Mouse (Mus musculus) forebrain, postnatal 0 days (tissue): ENCODE measurements around the gene Dop1b. TPM values are rescaled to one million over a fixed set of nuclear protein-coding genes. Genes with fewer than 3 reads are reported as not detected.

Experiments
- ATAC-seq: fragments of 200-750 bp; cut with Nextera tagmentation; 2 replicates; pipeline ENCODE4 v1.8.0; 2017; ENCODE audit warnings: mild to moderate bottlenecking, moderate library complexity
- DNase-seq: peaks from one replicate; pipeline ENCODE4 v3.0.0-alpha.2; 2015
- H3K27ac ChIP-seq: fragments of 300-500 bp; sonication (generic); 2 replicates; pipeline ENCODE4 v1.5.1; 2014; ENCODE audit warnings: low read depth, mild to moderate bottlenecking, antibody characterized with exemption, low read length, moderate library complexity, mixed read lengths
- H3K27me3 ChIP-seq: fragments of 300-500 bp; sonication (generic); 2 replicates; pipeline ENCODE4 v1.6.1; 2014; ENCODE audit warnings: mild to moderate bottlenecking, low read length, mixed read lengths; ENCODE audit not compliant: insufficient read depth
- H3K36me3 ChIP-seq: fragments of 300-500 bp; sonication (generic); 2 replicates; pipeline ENCODE4 v1.6.1; 2014; ENCODE audit warnings: mild to moderate bottlenecking, moderate library complexity; ENCODE audit not compliant: insufficient read depth
- H3K4me1 ChIP-seq: fragments of 300-500 bp; sonication (generic); 2 replicates; pipeline ENCODE4 v1.6.1; 2014; ENCODE audit warnings: antibody characterized with exemption; ENCODE audit not compliant: insufficient read depth
- H3K4me2 ChIP-seq: fragments of 300-500 bp; sonication (generic); 2 replicates; pipeline ENCODE4 v1.6.1; 2014; ENCODE audit warnings: low read depth, mild to moderate bottlenecking, moderate library complexity
- H3K4me3 ChIP-seq: fragments of 300-500 bp; sonication (generic); 2 replicates; pipeline ENCODE4 v1.5.1; 2014; ENCODE audit warnings: low read depth, low read length, mixed read lengths
- H3K9ac ChIP-seq: fragments of 300-500 bp; sonication (generic); 2 replicates; pipeline ENCODE4 v1.6.1; 2014; ENCODE audit warnings: mild to moderate bottlenecking
- H3K9me3 ChIP-seq: fragments of 300-500 bp; sonication (generic); 2 replicates; pipeline ENCODE4 v1.6.1; 2016; ENCODE audit warnings: low read length
- CTCF ChIP-seq: sonication (generic); IDR thresholded peaks from 2 replicates; pipeline ENCODE4 v1.5.1; 2016; ENCODE audit warnings: antibody characterized with exemption, control low read depth, low read depth
- WGBS: fragments of 180-500 bp; shearing (Covaris S2); extraction: QIAGEN DNeasy Blood & Tissue Kit; methylation state at CpG from one replicate; pipeline ENCODE4 v1.1.7; 2014; 5-methylcytosine and 5-hydroxymethylcytosine counted together
- polyA plus RNA-seq: library from polyadenylated mRNA; unstranded; fragments of >200 nt; fragmentation: Nextera tagmentation; extraction: Ambion mirVana; gene quantifications from 2 replicates; pipeline ENCODE4 v1.2.1, GENCODE M21; 2015
- total RNA-seq: library from RNA; depleted of rRNA; stranded (reverse); fragments of >200 nt; gene quantifications from 2 replicates; pipeline ENCODE4 v1.2.3, GENCODE M21; 2014

Dop1b gene
- total and polyA plus RNA-seq, 2 experiments from 2014 or later, result 22.0 to 48.4 TPM

- Histone ChIP-seq H3K9ac (no peak overlapping the region), H3K4me3 (no peak overlapping the region), H3K4me1 (no peaks in the 10 kb centered on the region), H3K27me3 (no peaks in the 10 kb centered on the region), H3K9me3 (no peaks in the 10 kb centered on the region), H3K36me3 (peaks cover 51% of the 10 kb centered on the region), H3K4me2 (no peak overlapping the region), H3K27ac (no peak overlapping the region)
- DNase-seq, result no peak
- 89% methylated on average over 4 of the region's 4 CpGs for WGBS
- ATAC-seq, result no peak
- TF ChIP-seq CTCF, result no peak
These were observed 67.8 kb downstream of the Dop1b start for GRCm38 (mm10) chr16:93779554-93779953.

- H3K9me3 ChIP-seq, result no peaks in the 10 kb centered on the region
- 59% methylated on average over 14 of the region's 14 CpGs for WGBS
- H3K27ac ChIP-seq, result no peak overlapping the region
- no peak overlapping the region for H3K4me3 ChIP-seq
- H3K9ac ChIP-seq, result no peak overlapping the region
- no peaks in the 10 kb centered on the region for H3K27me3 ChIP-seq
- ATAC-seq, result 0 out of 2 replicates have a peak, but pooled peaks have one; percentile 12
- DNase-seq, result no peak
- peak; percentile 38 for TF ChIP-seq CTCF
- no peak overlapping the region for H3K4me2 ChIP-seq
- H3K4me1 ChIP-seq, result no peaks in the 10 kb centered on the region
- peaks cover 46% of the 10 kb centered on the region for H3K36me3 ChIP-seq
These were observed 69.2 kb downstream of the Dop1b start for GRCm38 (mm10) chr16:93780660-93781479.

DNA sequence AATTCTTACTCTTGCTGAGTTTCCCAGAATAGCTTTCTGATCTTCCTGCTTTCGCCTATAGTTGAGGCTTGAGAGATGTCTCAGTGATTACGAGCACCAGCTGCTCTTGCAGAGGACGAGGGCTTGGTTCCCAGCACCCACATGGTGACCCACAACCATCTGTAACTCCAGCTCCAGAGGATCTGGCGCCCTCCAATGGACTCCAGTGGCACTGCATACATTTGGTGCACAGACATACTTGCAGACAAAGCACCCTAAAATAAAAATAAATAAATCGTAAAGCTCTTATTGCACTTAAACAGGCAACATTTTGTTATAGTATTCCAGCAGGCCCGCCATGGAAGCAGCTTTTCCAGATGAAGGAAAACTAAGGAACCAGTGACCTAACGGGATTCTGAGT lies 72.5 kb downstream of the Dop1b start:
- Histone ChIP-seq H3K27me3 (no peaks in the 10 kb centered on the region), H3K4me3 (no peak overlapping the region), H3K36me3 (peaks cover 29% of the 10 kb centered on the region), H3K9ac (no peak overlapping the region), H3K9me3 (no peaks in the 10 kb centered on the region), H3K4me2 (no peak overlapping the region), H3K4me1 (no peaks in the 10 kb centered on the region), H3K27ac (no peak overlapping the region)
- TF ChIP-seq CTCF, result peak; percentile 30
- ATAC-seq (no peak), DNase-seq (no peak)
- 92% methylated on average over 7 of the region's 7 CpGs for WGBS

DNA sequence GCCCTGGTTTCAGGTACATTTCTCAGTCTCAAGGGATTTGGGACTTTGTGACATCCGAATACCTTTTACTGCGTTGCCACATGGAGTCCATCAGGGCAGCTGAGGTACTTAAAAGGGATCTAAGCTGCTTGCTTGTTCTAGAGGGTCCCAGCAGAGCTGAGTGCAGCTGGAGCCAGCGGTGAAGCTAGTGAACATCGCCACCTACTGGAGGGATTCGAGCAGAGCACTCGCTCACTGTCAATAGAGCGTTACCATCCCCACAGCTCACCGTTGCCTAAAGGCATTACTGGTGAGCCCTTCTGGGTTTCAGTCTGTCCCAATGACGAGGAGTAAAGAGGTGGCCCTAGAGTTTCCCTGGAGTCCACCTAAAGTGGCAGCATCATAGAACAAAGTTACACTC lies 74.1 kb downstream of the Dop1b start:
- H3K27ac ChIP-seq, result no peak overlapping the region
- H3K9me3 ChIP-seq, result no peaks in the 10 kb centered on the region
- H3K27me3 ChIP-seq, result no peaks in the 10 kb centered on the region
- H3K36me3 ChIP-seq, result peaks cover 22% of the 10 kb centered on the region
- no peak overlapping the region for H3K4me3 ChIP-seq
- H3K4me1 ChIP-seq, result no peaks in the 10 kb centered on the region
- no peak overlapping the region for H3K9ac ChIP-seq
- peak; percentile 86 for DNase-seq
- peak; percentile 94 for TF ChIP-seq CTCF
- no peak overlapping the region for H3K4me2 ChIP-seq
- 4% methylated on average over 9 of the region's 9 CpGs for WGBS
- ATAC-seq, result peak; percentile 95

DNA sequence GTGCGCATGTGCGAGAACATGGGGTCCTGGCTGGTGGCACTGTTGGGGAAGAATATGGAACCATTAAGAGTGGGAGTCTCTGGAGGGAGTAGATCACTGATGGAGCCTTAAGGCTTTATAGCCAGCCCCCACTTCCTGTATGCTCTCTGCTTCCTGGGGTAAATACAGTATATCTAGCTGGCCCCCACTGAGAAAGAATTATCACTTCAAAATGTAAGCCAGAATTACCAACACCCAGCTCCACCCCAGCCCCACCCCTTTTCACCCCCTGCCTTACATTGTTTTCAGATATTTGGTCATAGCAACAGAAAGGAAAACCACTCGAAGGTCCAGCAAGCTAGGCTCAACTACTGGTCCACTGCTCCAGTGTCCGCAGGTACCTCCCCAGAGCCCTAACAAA lies 76.7 kb downstream of the Dop1b start:
- ATAC-seq, result no peak
- no peaks in the 10 kb centered on the region for H3K4me1 ChIP-seq
- H3K4me2 ChIP-seq, result no peak overlapping the region
- H3K9me3 ChIP-seq, result no peaks in the 10 kb centered on the region
- H3K36me3 ChIP-seq, result peaks cover 29% of the 10 kb centered on the region
- H3K4me3 ChIP-seq, result no peak overlapping the region
- H3K9ac ChIP-seq, result no peak overlapping the region
- no peak for DNase-seq
- H3K27me3 ChIP-seq, result no peaks in the 10 kb centered on the region
- 89% methylated on average over 4 of the region's 4 CpGs for WGBS
- H3K27ac ChIP-seq, result no peak overlapping the region
- no peak for TF ChIP-seq CTCF

GRCm38 (mm10) chr16:93788881-93789280 lies 77.2 kb downstream of the Dop1b start:
- no peaks in the 10 kb centered on the region for H3K27me3 ChIP-seq
- no peak for TF ChIP-seq CTCF
- DNase-seq (no peak), ATAC-seq (no peak)
- H3K36me3 ChIP-seq, result peaks cover 29% of the 10 kb centered on the region
- no peaks in the 10 kb centered on the region for H3K9me3 ChIP-seq
- no peak overlapping the region for H3K4me2 ChIP-seq
- WGBS, result 95% methylated on average over 8 of the region's 8 CpGs
- H3K4me3 ChIP-seq, result no peak overlapping the region
- H3K9ac ChIP-seq, result no peak overlapping the region
- H3K27ac ChIP-seq, result no peak overlapping the region
- no peaks in the 10 kb centered on the region for H3K4me1 ChIP-seq

DNA sequence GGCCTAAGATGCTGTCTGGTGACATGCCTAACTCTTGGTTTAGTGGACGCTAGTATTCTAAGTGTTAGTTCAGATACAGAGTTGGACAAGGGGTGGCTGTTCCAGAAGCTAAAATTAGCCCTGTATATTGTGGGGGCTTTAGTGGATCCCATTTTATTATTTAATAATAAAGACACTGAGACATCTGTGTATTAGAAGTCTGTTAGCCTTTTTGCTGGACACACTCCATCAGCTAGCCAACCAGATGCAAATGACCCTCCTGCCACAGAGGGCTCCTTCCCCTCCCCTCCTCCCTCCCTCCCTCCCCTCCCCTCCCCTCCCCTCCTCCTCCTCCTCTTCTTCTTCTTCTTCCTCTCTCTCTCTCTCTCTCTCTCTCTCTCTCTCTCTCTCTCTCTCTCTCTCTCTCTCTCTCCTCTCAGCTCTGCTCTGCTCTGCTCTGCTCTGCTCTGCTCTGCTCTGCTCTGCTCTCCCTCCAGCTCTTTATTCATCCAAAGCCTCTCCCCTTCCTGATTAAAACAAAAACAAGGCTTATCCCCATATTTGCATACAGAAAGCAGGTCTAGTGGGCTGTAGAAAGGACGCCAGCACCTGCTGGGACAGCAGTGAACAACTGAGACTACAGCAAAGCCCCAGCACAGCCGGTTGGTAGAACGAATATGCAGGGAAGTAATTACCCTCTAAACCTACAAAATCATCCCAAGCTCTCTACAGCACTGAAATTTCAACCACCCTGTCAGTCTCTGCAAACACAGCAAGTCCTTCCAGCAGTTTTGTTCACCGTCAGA lies 78.5 kb downstream of the Dop1b start:
- H3K4me2 ChIP-seq, result no peak overlapping the region
- no peak overlapping the region for H3K9ac ChIP-seq
- TF ChIP-seq CTCF, result no peak
- peaks cover 24% of the 10 kb centered on the region for H3K36me3 ChIP-seq
- no peak overlapping the region for H3K4me3 ChIP-seq
- H3K4me1 ChIP-seq, result no peaks in the 10 kb centered on the region
- ATAC-seq, result no peak
- DNase-seq, result no peak
- no peaks in the 10 kb centered on the region for H3K27me3 ChIP-seq
- WGBS, result 25% methylated on average over 5 of the region's 5 CpGs
- no peaks in the 10 kb centered on the region for H3K9me3 ChIP-seq
- H3K27ac ChIP-seq, result no peak overlapping the region
